Mouse (Mus musculus): Measurements from ENCODE around the gene Phf21a.
"Not testable (repeated sequence)": the region's sequence is repeated elsewhere in the genome, so short reads cannot be mapped to it uniquely, and the experiment has no call there.

The Phf21a gene

DNA sequence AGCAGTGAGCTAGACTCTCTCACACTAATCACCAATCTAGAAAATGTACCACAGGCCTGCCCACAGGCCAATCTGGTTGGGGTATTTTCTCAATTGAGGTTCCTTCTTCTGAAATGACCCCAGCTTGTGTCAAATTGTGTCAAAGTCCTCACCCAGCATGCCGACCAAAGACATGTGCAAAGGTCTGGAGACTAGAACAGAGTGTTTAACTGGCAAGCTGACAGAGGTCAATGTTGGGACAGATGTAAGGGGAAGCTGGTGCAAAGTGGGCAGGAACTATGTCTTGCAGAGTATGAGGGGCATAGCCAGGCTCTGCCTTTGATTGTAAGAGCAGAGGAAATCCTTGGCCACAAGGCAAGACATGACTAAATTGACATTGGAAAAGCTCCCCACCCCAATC, 7.2 kb upstream of the Phf21a start:
- DNase-seq, result no peak

GRCm38 (mm10) chr2:92087065-92087464, 5.9 kb upstream of the Phf21a start:
- DNase-seq, result no peak

DNA sequence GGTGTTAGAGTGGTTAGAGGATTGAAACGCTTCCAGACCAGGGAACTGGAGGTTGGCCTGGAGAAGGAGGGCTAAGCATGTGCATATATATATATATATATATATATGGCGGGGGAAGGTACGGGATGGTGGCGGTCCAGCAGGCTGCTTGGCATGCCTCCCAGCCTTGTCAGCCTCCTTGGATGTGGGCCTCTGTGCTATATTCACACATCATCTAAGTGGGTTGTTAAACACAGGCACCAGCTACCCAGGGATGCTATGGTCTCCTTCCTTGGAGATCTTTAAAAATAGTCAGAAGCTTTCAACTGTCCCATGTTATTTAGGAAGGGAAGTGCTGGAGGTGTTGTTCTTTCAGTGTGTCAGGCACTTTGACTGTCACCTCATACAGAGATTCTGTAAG, 3.1 kb upstream of the Phf21a start:
- no peak for DNase-seq

- DNase-seq, result not testable (repeated sequence)
Observed at GRCm38 (mm10) chr2:92093503-92093902, 586 bp downstream of the Phf21a start.

DNA sequence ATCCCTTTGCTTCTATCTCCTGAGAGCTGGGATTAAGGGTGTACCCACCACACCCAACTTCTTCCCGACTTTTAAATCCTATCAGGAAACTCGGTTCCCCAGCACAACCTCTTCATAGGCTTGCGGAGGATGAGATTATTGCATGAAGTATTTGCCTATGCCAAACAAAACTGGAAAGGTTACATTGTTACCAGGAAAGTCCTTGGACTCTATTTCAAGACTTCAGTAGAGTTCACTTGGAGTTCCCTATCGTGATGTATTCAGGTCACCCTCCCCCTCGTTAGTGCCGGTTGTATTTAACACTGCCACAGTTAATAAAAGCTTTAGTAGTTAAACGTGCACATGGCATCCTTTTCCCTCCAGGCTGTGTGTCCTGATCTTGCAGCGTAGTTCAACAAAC, 1.2 kb downstream of the Phf21a start:
- peak; percentile 14 for DNase-seq

DNA sequence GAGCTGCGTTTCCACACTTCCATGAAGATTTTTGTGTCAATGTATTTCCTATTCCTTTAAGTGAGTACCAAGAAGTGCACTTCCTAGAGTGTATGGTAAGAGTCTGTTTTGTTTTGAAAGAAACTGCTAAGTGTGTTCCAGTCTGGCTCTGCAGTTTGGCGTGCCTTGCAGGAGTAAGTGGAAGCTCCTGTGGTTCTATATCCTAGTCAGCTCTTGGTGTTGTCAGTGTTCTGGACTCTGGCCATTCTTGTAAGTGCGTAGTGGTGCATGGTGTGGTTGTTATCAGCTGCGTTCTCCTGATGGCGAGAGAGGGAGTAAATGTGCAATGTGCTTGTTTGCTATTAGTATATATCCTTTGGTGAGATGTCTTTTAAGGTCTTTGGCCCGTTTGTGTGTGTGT, 7.9 kb downstream of the Phf21a start:
- no peak for DNase-seq

DNA sequence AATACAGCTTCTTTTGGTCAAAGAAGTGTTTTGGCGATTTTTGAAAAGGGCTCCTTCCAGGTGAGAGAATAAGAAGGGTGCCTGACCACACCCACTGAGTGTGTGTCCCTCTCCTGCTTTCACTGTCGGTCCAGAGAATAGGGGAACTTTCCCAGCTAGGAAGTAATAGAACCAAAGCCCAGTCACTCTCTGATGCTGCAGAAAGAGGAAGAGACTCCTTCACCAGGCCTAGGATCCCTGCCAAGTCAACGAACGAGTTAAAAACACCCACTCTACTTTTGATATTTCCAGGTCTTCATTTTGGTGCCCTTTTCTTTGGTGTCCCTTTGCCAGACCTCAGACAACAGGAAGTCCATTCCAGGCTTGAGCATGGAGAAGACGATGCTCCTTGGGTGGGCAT, 31.6 kb downstream of the Phf21a start:
- no peak for DNase-seq

DNA sequence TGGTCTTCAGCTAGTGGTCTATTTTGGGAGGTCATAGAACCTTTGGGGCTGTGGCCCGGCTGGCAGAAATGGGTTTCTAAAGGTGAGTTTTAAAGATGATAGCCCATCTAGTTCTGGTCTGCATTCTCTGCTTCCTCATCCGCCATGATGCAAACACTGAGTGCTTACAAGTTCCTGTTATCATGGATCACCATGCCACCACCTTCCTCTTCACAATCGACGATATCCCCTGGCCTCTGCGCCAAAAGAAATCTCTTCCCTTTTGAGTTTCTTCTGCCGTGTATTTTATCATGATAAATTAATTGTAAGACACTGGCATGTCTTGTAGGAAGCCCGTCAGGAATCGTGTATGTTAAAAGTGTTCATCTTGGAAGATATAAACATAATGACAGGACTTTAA, 32.4 kb downstream of the Phf21a start:
- DNase-seq, result no peak

- DNase-seq, result no peak
Observed at GRCm38 (mm10) chr2:92130071-92130470, 37.2 kb downstream of the Phf21a start.

DNA sequence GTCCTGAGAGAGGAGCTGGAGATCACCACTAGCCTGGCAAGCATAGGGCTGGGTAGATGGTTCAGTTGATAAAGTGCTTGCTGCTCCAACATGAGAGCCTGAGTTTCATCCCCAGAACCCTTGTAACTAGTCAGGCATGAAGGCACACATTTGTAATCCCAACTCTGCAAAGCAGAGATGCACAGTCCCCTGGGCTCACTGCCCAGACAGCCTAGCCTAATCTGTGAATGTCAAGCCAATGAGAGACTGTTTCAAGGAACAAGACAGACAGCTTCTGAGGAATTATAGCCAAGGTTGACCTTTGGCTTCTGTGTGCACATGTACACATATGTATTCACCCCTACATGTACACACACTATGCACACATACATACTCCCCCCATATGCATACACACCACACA, 45.8 kb downstream of the Phf21a start:
- no peak for DNase-seq

GRCm38 (mm10) chr2:92139365-92139764, 46.4 kb downstream of the Phf21a start:
- DNase-seq, result no peak

GRCm38 (mm10) chr2:92140383-92140782, 47.5 kb downstream of the Phf21a start:
- DNase-seq, result peak; percentile 37

DNA sequence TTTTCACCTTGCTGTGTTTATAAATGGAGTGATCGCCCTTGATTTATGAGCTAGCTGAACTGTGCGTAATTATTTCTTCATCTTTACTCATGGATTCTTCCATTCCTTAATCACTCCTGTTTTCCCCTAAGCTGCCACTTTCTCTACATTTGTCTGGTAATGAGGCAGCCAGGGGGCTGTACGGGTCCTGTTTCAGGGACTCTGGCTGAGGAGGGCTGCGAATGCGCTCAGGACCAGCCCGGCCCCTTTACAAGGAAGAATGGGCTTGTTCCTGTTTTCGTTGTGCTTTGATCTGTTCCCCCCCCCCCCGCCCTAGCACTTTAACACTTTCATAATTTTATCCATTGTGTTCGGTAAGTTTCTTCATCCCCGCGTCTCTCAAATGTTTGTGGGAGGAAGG, 48.2 kb downstream of the Phf21a start:
- peak; percentile 48 for DNase-seq

GRCm38 (mm10) chr2:92143932-92144331, 51.0 kb downstream of the Phf21a start:
- DNase-seq, result no peak

GRCm38 (mm10) chr2:92147925-92148750, 55.2 kb downstream of the Phf21a start:
- not testable (repeated sequence) for DNase-seq

- DNase-seq, result no peak
Observed at GRCm38 (mm10) chr2:92164291-92164690, 71.4 kb downstream of the Phf21a start.

DNA sequence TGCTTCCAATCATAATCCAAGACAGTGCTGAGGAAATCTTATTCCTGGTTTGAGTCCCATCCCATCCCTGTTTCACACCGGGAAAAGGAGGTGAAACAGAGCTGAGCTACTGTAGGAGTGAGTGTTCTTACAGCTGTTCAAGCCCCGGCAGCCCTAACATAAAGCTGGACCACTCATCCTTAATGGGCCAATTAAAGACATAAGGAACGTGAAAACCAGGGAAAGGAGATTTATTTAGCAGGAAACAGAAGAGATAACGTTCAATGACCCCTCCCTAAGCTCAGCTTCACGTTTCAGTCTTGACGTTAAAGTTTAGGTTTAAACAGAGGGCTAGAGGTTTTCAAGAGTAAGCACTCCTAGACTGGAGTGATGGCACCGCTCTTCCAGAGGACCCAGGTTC, 74.0 kb downstream of the Phf21a start:
- DNase-seq, result no peak

DNA sequence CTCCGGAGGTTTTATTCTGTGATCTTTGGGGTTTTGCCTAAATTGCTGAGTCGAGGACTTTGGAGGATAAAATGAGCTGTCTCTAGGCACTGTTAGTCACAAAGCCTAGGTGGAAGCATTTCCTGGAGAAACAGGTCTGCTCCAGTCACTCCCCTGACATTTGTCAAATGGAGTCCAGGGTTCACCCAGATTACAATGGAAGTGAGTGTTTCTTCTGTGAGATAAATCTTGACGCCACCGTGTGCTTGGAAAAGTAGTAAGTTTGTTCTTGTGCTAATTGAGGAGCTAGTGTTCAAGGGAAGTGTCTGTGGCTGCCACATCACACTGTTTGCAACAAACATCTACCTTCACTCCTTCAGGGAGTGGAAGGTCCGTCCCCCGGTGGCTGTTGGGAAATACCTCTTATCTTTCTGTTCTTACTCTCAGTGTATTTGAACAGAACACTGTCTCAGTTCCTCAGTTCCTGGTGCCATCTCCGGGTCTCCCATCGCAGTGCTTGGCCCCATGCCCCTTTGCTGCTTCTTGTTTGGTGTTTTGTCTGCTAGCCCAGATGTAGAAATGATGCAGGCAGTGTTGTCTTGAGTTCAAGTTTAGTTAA, 78.2 kb downstream of the Phf21a start:
- no peak for DNase-seq

GRCm38 (mm10) chr2:92172300-92172699, 79.4 kb downstream of the Phf21a start:
- no peak for DNase-seq

DNA sequence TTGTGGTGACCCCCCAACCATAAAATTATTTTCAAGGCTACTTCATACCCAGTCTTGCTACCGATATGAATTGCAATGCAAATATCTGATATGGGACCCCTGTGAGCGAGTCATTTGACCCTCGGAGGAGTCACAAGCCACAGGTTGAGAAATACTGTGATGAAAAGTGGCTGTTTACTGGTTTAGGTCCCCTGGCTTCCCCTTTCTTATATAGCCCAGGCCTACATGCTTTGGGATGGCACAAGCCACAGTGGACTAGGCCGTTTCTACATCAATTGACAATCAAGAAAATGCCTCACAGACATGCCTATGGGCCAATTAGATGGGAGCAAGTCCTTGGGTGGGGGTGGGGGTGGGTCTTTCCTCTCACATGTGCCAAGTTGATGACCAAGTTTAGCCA, 80.3 kb downstream of the Phf21a start:
- DNase-seq, result no peak

DNA sequence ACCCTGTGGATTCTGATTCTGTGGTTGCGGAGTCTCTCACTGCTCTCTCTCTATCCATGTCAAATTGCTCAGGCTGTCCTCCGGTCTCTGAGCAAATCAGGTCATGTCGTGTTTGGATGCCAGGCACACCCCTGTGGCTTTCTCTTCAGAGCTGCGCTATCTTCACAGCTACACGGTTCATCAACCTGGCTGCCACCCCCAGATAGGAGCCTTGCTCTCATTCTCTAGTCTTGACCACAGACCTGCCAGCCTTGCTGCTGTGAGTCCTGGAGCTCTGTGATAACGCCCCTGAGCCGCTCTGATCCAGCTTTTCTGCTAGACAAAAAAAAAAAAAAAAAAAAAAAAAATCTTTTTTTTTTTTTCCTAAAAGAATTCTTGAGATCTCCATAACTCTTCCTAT, 81.3 kb downstream of the Phf21a start:
- no peak for DNase-seq

- DNase-seq, result no peak
Observed at GRCm38 (mm10) chr2:92175002-92175401, 82.1 kb downstream of the Phf21a start.

DNA sequence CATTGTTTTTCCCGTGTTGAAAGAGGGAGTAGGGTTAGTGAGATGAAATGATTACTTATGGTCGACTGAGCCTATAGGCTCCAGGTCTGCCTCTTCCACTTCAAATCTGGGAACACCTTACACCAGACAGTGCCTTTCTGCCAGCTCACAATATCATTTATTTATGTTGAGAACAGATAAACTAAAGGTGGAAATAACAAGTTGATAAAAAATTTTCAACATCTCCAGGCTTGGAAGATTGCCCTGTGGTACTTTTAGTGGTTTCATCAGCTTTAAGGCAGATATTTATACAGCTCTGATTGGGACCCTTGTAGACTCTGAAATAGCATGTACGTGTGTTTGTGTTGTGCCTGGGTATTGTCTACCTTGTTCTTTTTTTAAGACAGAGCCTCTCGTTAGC, 83.4 kb downstream of the Phf21a start:
- DNase-seq, result no peak

DNA sequence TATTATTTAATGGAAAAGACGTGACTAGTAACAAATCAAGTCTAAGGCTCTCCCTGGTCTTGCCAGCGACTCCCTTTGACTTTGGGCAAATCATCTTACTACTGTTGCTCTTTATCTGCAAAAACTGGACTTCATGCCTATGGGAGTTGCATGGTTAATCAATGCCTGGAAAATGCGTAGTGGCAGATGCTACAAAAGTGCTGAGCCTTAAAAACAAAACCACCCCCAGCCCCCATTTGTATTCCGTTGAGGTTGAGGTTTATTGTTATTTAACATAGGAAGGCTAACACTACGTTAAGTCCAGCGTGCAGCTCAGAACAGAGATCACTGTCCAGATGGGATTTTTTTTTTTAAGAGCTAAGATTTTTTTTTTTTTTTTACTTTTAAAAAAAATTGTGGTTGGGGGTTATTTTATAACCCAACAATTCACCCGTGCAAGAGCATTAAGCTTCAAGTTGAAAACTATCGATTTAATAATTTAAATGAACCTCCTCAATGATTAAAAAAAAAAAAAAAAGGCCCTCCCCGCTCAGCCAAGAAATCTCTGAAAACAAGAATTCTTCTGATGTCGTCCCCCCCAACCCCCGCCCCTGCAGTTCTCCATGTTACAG, 89.3 kb downstream of the Phf21a start:
- DNase-seq, result peak; percentile 45
